Mouse (Mus musculus): Measurements from ENCODE around the gene Plvap.

DNA sequence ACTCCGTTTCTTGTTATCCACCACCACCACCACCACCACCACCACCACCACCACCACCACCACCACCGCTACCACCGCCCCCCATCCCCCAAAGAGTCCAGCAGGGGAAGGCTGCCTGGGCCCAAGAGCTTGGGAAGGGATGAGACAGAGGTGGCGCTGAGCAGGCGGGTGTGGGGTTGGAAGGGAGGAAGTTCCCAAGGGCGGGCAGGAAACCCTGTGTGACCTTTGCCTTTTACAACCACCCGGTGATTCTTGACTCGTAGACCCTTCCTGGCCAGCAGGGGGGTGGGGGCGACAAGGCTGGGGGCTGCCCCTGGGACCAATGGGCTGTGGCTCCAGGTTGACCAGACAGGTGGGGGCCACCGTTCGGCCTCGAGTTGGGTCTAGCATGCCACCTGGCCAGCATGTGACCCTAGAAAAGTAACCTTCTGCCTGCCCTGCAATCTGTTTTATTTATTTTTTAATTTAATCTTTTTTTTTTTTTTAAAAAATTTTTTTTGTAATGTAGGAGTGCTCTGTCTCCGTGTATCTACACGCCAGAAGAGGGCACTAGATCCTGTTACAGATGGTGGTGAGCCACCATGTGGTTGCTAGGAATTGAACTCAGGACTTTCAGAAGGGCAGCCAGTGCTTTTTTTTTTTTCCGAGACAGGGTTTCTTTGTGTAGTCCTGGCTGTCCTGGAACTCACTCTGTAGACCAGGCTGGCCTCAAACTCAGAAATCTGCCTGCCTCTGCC is 1.6 kb upstream of the Plvap start:
- TF ChIP-seq POLR2A (IDR thresholded peaks at IDR 0.05; ENCODE audit: borderline replicate concordance, insufficient read depth, low read length), result no peak
- TF ChIP-seq CTCF (IDR thresholded peaks at IDR 0.05; ENCODE audit: borderline replicate concordance, insufficient read depth, low read depth, low read length), result no peak
